Mouse (Mus musculus): ENCODE measurements around the gene Tmem9.

Gene Tmem9

DNA sequence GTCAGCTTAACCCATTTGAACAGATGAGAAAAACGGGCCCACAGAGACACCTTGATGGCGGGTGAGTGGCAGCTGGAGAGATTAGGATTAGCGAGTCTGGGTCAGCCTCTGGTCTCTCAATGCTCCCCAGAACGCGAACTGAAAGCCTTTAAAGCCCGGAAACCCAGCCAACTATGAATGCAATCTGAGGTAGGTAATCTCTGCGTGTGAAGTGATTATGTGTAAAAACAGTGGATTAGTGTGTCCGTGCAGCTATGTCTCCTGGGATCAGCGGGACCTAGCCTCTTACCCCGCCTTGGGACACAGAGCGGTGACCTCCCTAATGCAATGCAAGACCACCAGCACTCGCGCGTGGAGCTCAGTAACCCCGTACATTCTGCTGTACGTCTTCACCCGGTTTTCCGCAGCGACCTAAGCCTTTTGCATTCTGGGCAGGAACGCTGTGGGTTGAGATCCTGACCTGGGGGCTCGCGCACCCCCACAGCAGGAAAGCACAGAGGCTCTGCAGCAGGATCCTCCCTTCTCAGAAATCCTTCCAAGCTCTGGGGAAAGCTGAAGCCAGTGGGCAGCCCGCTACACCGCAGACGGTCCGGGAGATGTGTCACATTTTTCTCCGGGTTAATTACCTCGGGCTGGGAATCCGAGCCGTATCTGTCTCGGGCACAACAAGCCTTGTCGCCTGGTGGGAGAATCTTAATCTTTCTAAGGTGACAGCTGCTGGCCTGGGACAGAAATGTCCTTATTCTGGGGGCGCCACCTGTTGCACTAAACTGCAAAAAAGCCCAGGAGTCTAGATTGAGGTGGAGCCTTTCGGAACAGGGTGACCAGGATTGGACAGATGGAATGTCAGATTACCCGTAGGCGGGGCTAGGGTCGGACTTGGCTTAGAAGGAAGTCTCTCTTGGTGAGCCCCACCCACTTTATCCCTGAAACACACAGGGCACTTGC lies at the start of gene Tmem9:
Gene Tmem9 (plus strand): TSS at position 940 of the 948 bp plus-strand sequence.
- DNase-seq (ENCODE audit: low spot score in 2 of 2), result peak; percentile 65 to 79

DNA sequence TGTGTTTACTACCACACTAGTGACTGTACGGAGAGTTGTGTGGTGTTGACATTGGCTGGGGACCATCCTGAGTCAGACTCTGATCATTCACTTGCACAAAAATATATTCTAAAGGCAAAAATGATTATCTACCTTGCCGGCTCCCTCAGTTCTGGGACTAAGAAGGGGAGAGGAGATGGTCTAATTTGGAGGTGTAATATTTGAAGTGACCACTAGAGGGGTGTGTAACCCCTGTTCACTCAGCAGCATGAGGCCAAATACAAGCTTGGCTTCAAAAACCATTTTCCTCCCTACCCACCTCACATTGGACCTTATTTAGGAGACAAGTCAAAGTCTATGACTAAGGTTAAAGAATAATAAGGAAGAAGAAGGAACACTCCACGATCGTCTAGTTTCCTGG lies 49.5 kb upstream of the Tmem9 start:
- DNase-seq (ENCODE audit: low spot score in 2 of 2), result no peak

DNA sequence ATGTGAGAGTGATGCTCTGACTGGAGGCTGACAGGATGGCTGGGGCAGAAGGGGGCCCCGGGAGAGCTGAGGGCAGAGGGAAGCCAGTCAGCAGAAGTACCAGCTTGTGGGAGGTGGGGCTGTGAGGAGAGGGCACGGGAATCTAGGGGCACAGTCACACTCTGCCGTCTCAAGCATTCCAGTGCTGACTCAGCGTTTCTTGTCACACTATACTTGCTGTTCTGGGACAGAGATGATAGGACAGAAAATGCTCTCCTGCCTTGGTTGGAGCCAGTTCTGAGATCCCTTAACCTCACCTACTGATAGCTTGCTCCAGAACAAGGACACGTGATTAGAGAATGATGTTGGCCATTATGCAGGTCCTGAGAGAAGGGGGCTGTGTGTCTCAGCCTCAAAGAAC lies 44.8 kb upstream of the Tmem9 start:
- DNase-seq (ENCODE audit: low spot score in 2 of 2), result no peak

DNA sequence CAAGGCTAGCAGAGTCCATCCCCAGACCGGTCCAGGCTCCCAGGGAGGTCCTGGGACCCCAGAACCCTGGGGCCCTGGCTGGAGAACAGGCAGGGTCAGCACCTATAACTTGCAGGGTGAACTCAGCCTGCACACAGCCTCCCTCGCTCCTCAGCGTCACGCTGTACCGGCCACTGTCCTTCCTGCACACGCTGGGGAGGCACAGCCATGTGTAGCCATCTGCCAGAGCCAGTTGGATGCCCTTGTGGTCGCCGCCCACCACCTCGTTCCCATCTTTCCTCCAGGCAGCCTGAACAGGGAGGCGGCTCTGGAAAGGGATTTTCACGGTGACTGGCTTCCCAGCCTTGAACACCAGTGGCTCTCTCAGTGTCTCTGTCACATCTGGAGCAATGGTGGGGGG lies 43.4 kb upstream of the Tmem9 start:
- no peak for DNase-seq (ENCODE audit: low spot score in 2 of 2)

DNA sequence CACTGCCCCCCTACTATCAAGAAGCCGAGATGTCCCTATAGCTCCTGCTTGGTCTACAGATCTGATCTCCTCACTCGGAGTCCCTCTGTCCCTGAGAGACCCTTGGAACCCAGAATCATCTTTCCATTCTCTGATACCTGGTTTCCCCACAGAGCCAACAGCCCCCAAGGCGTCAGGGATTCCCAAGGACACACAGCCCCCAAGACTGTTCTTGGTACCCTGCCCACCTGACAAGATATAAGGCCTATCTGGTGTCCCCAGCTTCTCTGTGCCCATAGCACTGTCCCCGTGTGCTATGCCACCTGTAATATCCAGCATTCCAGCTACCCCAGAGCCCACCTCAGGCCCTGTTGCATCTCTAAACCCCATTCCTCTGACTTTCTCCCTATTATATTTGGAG lies 40.2 kb upstream of the Tmem9 start:
- no peak for DNase-seq (ENCODE audit: low spot score in 2 of 2)

DNA sequence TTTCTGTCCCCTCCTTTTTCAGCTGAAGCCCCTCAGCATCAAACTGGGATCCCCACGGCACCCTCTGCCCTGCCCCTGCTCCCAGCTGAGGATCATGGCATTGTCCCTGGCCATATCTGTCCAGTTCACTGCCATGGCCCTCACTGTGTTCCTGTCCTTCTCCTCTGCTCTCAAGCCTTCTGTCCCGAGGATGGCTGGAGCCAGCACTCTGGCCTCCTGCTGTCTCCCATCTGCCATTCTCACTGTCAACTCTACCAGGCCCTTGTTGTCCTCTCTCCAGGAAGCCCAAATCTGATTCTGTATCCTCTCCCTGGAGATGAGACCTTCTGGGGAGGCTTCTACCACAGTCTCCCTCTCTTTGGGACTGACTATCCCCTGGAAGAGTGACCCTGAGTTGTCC lies 37.5 kb upstream of the Tmem9 start:
- no peak for DNase-seq (ENCODE audit: low spot score in 2 of 2)

DNA sequence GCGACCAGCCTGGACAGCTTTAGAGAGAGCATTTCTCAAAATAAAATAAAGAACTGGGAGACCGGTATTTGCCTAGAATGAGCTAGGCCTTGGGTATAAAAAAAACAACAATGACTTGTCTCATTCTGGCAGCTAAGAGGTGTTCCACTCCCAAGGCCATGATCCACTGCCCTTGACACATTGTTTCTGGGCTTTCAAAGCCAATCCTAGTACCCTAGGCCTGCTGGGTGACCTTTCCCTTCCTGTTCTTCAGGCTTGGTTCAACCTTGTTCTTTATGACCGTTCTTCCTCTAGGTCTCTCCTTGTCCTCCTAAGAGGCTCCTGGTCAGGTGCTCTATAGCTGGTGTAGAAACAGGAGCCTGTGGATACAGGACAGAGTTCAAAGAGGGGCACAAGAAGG lies 35.4 kb upstream of the Tmem9 start:
- DNase-seq (ENCODE audit: low spot score in 2 of 2), result no peak

DNA sequence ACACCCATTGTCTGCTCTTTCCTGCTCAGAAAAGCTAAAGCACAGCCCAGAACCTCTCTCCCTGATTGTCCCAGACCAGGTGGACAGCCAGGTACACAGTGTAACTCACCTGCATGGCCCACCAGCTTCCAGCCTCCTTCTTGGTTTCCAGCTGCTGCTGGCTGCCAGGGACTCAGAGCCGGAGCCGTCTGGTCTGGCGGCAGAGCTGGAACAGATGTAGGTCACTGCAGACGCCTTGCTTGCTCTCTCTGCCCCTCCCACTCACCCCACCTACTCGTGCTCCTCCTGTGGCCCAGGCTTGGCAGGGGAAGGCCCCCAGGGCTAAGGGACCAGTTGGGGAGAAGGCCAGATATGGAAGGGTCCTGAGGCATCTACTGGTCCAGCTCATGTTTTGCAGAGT lies 23.8 kb upstream of the Tmem9 start:
- DNase-seq (ENCODE audit: low spot score in 2 of 2), result no peak

DNA sequence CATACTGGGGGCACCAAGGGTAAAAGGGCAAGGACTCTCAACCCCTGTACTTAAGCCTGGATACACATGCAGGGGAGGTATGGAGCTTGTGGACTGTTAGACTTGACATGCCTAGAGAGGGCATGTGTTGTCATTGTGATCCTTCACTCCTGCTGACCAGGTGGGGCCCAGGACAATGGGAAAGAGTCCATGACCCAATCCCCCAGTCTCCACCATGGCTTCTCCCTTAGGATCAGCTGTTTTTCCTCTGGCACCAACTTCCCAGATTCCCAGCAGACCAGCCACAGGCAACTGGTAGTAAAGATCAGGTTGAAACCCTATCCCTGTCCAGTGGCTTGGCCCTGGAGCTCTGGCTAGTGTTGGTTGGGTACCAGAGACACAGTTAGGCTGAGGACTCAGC lies 18.1 kb upstream of the Tmem9 start:
- no peak for DNase-seq (ENCODE audit: low spot score in 2 of 2)

DNA sequence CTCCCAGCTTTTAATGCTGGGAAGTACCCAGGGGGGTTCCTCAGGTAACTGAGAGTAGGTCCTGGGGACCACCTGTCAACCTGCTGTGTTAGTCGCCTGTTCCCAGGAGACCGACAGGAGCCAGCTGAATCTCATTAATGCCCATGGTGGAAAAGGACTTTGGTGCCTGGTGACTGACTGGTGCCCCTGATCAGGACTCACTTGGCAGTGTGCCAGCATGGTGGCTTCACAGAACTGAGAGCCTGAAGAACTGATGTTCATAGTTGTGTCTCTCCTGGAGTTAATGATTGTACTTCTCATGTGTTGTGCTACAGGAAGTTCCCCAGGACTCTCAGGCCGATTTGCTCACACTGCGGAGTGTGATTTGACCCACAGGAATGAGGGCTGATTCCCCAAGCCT lies 14.5 kb upstream of the Tmem9 start:
- no peak for DNase-seq (ENCODE audit: low spot score in 2 of 2)

DNA sequence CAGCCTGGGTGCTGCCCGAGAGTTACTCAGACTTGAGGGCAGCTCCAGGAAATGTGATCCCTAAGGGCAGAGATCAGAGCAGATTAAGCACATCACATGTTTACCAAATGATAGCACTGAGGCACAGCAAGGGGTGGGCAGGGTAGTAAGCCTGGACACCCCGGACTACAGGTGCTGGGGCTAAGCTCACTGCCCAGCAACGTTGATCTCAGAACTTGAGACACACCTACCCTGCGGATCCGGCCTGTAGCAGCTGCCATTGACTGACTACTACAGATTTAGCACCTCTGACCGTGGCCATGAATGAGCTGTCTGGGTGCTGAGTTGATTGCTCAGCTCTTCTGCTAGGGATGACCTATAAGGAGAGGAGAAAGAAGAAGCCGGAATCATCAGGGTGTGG lies 10.4 kb upstream of the Tmem9 start:
- no peak for DNase-seq (ENCODE audit: low spot score in 2 of 2)

DNA sequence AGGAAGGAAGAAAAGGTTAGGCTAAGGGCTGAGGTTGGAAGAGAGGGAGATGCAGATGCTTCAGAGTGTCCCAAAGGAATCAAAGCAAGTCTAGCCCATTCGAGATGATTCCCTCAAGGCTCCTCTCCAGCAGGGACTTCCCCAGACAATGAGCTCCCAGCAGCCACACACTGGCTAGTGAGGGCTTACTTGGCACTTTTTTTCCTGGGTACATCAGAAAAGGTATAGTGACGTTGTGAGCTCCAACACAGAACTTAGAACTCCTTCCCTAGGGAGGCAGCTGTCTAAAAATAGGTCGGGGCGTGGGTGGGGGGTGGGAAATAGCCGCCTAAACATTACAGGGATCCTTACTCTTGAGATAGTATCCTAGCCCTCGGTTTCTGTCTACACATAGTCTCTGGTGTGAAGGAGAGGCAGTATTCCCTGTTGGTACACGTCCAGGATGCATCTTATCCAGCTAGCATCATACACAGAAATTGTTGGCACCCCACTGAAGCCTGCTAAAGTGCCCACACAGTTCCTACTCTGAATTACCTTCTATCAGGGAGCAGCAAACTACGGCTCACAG lies 8.1 kb upstream of the Tmem9 start:
- no peak for DNase-seq (ENCODE audit: low spot score in 2 of 2)

DNA sequence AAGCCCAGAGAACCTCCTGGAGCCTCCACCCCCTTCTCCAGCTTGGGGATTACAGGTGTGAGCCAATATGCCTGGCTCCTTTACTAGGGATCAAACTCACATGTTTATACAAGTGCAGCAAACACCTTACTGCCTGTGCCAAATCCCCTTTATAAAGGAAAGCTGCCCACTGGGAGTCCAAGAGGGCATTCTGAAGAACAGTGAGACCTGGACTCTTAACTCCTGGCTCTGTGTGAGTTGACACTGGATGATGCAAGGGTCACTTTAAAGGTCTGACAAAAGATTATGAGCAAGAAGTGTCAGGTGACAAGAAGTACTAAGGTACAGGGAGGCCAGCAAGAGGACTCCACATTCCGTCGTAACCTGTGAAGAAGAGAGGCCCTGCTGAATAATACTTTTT lies 6.5 kb upstream of the Tmem9 start:
- no peak for DNase-seq (ENCODE audit: low spot score in 2 of 2)

DNA sequence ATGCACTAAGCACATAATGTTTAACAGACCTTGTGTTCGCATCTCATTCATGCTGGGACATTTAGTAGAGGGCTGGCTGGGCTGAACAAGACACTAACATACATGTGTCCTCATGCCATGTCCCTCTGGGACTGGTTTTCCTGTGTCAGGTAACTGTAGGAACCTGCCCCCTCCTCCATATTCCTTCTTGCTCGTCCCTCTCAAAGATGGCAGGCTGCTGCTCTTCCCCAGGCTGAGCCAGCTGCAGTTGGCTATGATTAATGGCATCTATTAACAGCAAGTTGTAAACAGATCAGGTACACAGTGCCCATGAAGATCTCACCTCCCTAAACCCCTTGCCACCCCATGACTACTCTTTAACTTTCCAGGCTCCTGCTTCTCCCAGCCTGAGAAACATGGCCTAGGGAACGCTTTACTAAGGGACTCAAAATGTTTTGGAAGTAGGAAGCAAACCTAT lies 1.6 kb upstream of the Tmem9 start, which contains the start of gene Igfn1:
Gene Igfn1 (minus strand): TSS at position 51 of the 457 bp plus-strand sequence.
- no peak for DNase-seq (ENCODE audit: low spot score in 2 of 2)

DNA sequence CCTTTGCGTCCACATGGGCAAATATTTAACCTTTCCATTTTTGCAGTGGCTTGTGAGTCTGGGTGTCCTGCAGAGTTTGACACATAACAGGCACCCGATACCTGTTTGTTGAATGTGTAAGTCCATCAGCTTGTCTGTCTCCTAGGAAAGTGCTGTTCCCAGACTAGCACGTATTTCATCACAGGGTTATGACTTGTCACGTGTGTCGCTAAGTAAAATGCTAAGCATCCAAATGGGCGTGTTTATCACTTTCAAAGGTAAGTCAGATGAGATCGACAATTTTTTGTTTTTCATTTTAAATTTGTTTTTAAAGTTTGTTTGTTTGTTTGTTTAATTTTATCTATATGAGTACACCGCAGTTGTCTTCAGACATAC lies 196 bp downstream of the Tmem9 start:
- DNase-seq (ENCODE audit: low spot score in 2 of 2), result no peak

DNA sequence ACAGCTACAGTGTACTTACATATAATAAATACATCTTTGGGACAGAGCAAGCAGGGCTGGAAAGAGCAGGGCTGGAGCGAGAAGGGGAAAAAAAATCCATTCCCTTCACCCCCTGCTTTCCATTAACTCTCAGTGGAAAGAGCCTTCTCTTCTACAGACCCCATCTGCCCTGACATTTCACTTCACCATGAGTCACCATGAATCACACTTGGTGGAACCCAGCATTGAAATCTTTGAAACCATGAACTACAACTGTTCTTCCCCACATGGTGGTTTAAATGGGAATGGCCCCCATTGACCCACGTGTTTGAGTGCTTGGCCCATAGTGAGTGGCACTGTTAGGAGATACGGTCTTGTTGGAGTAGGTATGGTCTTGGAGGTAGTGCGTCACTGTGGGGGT lies 2.3 kb downstream of the Tmem9 start:
- no peak for DNase-seq (ENCODE audit: low spot score in 2 of 2)

DNA sequence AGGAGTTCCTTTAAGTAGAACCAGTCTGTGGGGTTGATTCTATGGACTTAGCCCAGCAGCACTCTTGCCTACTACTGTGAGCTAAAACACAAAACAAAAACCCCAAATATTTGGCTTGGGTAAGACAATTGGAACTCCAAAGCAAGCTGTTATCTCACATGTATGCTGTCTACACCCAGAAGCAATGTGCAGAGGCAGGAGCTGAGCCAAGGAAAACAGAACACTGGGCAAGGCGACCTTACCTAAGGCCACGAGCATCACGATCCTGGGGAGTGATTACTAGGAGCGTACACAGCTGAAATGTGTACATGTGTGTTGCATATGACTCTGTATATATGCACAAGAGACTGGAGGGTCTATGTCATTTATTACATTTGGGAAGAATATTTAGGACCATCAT lies 5.6 kb downstream of the Tmem9 start:
- DNase-seq (ENCODE audit: low spot score in 2 of 2), result no peak

DNA sequence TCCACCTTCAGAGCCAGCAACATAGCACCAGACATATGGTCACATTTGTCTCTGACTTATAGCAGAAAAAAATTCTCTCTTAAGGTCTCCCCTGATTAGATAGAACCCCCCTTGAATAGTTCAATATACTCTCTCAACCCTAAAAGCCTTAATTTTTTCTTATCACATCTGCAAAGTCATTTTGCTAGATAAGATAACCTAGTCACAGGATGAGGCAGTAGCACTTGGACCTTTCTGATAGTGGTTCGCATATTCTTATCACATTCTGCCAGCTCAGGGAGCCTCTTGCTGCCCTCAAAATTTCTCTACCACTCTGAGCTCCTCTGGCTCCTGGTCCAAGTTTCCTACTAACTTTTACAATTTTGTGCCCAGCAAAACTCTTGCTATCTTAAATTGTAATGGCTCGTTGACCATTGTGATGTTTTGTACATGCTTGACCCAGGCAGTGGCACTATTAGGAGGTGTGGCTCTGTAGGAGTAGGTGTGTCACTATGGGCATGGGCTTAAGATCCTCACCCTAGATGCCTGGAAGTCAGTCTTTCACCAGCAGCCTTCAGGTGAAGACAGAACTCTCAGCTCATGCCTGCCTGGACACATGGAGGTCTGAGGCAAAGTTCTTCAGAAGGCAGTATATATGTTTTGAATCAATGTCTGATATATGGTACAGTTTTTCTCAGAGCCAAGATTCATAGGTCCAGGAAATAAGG lies 7.0 kb downstream of the Tmem9 start:
- DNase-seq (ENCODE audit: low spot score in 2 of 2), result peak in 1 of 2 experiments; percentile 42

DNA sequence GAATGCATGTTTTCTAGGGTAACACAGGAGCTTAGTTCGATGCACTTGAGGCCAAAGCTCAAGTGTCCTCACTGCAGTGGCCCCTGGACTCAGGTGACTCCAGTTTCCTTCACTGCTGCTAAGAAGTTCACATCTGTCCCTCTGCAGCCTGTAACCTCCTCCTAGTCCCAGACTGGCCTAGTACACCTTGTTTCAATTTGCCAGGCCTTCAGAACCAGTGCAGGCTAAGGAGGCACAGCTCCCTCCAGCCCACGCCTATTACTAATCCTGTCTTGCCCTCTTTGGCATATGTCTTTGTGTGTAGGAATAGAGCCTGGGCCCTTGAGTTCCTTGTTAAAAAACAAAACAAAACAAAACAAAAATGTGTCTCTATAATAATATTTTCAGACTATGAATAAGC lies 9.4 kb downstream of the Tmem9 start:
- peak in 1 of 2 experiments; percentile 32 for DNase-seq (ENCODE audit: low spot score in 2 of 2)

DNA sequence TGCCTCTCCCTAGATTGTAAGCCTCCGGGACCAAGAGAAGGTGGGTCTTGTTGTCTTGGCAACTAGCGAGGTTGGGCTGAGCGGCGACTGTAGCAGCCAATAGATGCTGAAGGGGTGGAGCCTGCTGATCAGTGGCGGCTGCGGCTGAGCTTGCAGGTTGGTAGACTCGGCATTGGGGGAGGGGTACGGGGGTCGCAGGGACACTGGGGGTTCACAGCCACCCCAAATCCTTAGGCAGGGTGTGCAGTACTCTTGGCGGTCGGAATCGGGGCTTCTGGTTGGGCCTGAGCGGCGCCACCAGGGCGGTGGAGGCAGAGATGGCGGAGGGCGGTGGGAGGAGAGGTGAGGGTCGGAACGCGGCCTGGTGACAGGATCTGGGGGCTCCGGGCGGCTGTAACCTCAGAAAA lies 10.0 kb downstream of the Tmem9 start:
- DNase-seq (ENCODE audit: low spot score in 2 of 2), result peak; percentile 82 to 92

DNA sequence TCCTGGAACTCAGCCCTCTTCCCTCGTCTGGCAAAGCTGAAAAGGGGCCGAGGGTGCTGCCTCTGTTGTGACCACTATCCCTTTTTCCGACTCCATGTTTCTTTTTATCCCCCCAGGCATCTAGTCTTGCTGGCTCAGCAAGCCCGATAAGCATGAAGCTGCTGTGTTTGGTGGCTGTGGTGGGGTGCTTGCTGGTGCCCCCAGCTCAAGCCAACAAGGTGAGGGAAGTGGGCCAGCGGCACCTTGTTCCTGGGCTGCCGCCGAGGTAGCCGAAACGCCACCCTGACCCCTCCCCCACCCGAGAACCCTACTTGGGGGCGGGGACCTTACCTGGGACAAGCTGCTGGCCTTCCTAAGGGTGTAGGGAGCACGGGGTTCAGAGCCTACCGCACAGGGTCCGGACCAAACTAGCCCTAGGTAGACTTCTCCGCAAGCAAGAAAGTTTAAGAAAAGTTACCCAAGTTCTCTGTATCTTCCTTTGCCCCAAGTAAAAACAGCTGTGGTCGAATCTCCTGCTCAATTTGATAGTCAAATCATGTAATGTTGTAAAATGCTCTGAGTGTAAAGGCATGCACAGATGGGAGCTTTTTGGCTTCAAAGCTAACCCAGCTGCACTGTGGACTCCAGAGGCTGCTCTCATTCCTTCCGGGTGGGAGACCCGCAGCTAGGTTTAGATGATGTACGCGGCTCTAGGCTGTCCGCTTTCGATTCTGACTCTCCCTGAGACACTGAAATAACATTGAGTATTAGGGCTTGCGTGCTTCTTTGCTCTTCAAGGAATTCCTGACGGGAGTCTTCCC lies 10.6 kb downstream of the Tmem9 start:
- peak; percentile 54 to 60 for DNase-seq (ENCODE audit: low spot score in 2 of 2)

DNA sequence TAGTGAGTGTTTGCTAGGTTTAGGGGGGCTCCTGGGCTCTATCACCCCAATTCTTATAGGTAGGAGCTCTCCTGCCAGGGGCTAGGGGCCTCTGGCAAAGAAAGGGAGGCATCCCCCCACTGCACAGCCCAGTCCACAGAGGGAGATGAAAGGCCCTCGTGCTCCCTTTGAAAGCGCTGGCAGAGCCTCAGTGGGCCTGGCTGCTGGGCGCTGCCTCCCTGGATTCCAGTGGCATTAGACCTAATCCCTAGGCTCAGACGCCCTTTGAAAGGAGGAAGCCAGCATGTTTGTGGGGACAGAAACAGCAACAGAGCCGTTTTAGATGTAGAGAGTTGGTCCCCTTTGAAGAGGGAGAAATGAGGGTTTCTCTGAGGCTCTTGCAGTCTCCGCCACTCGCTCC lies 22.3 kb downstream of the Tmem9 start:
- no peak for DNase-seq (ENCODE audit: low spot score in 2 of 2)

All from spleen, postnatal 10 days (tissue).